Mouse (Mus musculus): ENCODE data around the gene Eprs. TPM values are rescaled to one million over a fixed set of nuclear protein-coding genes. Genes with fewer than 3 reads are reported as not detected.

The Eprs gene
- polyA plus RNA-seq, 1 experiment = 10.7 TPM

DNA sequence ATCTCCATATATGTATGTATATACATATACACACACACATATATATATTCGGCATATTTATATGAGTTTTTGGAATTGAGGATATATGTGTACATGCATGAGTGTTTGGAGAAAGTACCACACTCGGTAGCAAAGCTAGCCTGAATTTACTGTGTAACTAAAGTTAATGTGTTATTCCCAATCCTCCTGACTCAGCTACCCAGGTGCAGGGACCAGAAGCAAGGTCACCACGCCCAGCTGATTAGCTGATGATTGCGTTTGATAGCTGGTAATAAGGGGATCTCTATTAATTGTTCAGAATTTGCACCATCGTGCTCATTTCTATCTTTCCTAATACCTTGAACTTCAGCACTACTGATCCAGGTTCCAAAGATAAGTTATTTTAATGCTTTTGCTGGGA is 29.2 kb upstream of the Eprs start:
- DNase-seq = no peak
- WGBS = 83% methylated on average over 5 of the region's 5 CpGs
- TF ChIP-seq CTCF (IDR thresholded peaks at IDR 0.05; ENCODE audit: insufficient read depth, low read length) (no peak), POLR2A (IDR thresholded peaks at IDR 0.05; ENCODE audit: borderline replicate concordance, extremely low read depth, low read depth, low read length) (no peak)

GRCm38 (mm10) chr1:185334136-185334535 is 28.7 kb upstream of the Eprs start:
- 90% methylated on average over 4 of the region's 4 CpGs for WGBS
- no peak for TF ChIP-seq CTCF (IDR thresholded peaks at IDR 0.05; ENCODE audit: insufficient read depth, low read length)
- TF ChIP-seq POLR2A (IDR thresholded peaks at IDR 0.05; ENCODE audit: borderline replicate concordance, extremely low read depth, low read depth, low read length) = no peak
- Histone ChIP-seq H3K4me1 (ENCODE audit: control insufficient read depth, insufficient read depth, low read length) (peaks cover 7% of the 10 kb centered on the region), H3K4me3 (replicated peaks; ENCODE audit: extremely low read depth, low read depth, low read length) (no peak overlapping the region)
- DNase-seq = no peak

More for the DNA sequence above, 29.2 kb upstream of the Eprs start:
- Histone ChIP-seq H3K4me1 (ENCODE audit: control insufficient read depth, insufficient read depth, low read length) (peaks cover 7% of the 10 kb centered on the region), H3K4me3 (replicated peaks; ENCODE audit: extremely low read depth, low read depth, low read length) (no peak overlapping the region)

- no peak for DNase-seq
- WGBS = 75% methylated on average over 6 of the region's 6 CpGs
- Histone ChIP-seq H3K4me1 (ENCODE audit: control insufficient read depth, insufficient read depth, low read length) (0 out of 2 replicates have a peak, but pooled peaks cover 3% of the 10 kb centered on the region), H3K4me3 (replicated peaks; ENCODE audit: extremely low read depth, low read depth, low read length) (no peak overlapping the region)
- TF ChIP-seq CTCF (IDR thresholded peaks at IDR 0.05; ENCODE audit: insufficient read depth, low read length) = no peak
- TF ChIP-seq POLR2A (IDR thresholded peaks at IDR 0.05; ENCODE audit: borderline replicate concordance, extremely low read depth, low read depth, low read length) = no peak
Measured at GRCm38 (mm10) chr1:185335231-185335765, 27.5 kb upstream of the Eprs start.

DNA sequence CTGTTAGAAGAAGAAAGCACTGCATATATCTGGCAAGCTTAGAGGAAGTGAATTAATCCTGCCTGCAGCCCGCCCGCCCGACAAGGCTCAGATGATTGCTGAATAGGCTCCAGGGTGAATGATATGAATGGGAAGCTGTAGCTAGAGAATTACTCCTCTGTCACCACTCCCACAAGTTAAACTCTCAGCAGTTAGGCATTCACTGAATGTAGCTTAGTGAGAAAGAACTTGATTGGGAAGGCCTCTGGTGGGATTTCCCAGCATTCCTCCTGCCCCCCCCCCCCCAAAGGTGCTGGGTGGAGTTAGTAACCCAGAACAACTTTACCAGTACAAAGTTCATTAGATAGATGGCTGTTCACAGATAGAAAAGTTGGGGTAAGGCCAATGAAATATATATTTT is 26.3 kb upstream of the Eprs start:
- 0 out of 2 replicates have a peak, but pooled peaks cover 3% of the 10 kb centered on the region for H3K4me1 ChIP-seq (ENCODE audit: control insufficient read depth, insufficient read depth, low read length)
- TF ChIP-seq CTCF (IDR thresholded peaks at IDR 0.05; ENCODE audit: insufficient read depth, low read length) (no peak), POLR2A (IDR thresholded peaks at IDR 0.05; ENCODE audit: borderline replicate concordance, extremely low read depth, low read depth, low read length) (no peak)
- no peak overlapping the region for H3K4me3 ChIP-seq (replicated peaks; ENCODE audit: extremely low read depth, low read depth, low read length)
- no peak for DNase-seq
- WGBS = 44% methylated on average over 3 of the region's 3 CpGs

- Histone ChIP-seq H3K4me1 (ENCODE audit: control insufficient read depth, insufficient read depth, low read length) (no peaks in the 10 kb centered on the region), H3K4me3 (replicated peaks; ENCODE audit: extremely low read depth, low read depth, low read length) (no peak overlapping the region)
- 96% methylated on average over 4 of the region's 4 CpGs for WGBS
- no peak for TF ChIP-seq CTCF (IDR thresholded peaks at IDR 0.05; ENCODE audit: insufficient read depth, low read length)
- no peak for TF ChIP-seq POLR2A (IDR thresholded peaks at IDR 0.05; ENCODE audit: borderline replicate concordance, extremely low read depth, low read depth, low read length)
- no peak for DNase-seq
Measured at GRCm38 (mm10) chr1:185342441-185342840, 20.4 kb upstream of the Eprs start.

- TF ChIP-seq POLR2A (IDR thresholded peaks at IDR 0.05; ENCODE audit: borderline replicate concordance, extremely low read depth, low read depth, low read length) = no peak
- TF ChIP-seq CTCF (IDR thresholded peaks at IDR 0.05; ENCODE audit: insufficient read depth, low read length) = peak; percentile 26; the same call in 1 of the 2 replicates
- DNase-seq = no peak
- no peak overlapping the region for H3K4me3 ChIP-seq (replicated peaks; ENCODE audit: extremely low read depth, low read depth, low read length)
- WGBS = 86% methylated on average over 8 of the region's 8 CpGs
- H3K4me1 ChIP-seq (ENCODE audit: control insufficient read depth, insufficient read depth, low read length) = no peaks in the 10 kb centered on the region
Measured at GRCm38 (mm10) chr1:185343422-185343821, 19.4 kb upstream of the Eprs start.

DNA sequence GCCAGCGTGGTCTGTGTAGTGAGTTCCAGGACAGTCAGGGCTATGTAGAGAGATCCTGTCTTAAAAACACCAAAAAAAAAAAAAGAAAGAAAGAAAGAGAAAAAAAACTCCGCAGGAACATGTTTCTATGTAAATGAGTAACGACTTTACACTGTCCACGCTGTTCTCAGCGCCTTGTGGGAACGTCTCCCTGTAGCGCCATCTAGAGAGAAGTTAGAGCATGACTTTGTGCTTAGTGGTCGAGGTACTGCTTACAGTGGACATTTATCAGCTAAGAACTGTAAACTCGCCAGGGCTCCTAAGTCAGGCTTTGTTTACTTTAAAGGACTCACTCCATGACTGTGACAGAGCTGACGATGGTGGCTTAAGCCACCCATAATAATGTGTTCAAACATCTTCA is 16.7 kb upstream of the Eprs start:
- no peak for DNase-seq
- 64% methylated on average over 10 of the region's 10 CpGs for WGBS
- TF ChIP-seq POLR2A (IDR thresholded peaks at IDR 0.05; ENCODE audit: borderline replicate concordance, extremely low read depth, low read depth, low read length) (no peak), CTCF (IDR thresholded peaks at IDR 0.05; ENCODE audit: insufficient read depth, low read length) (peak; percentile 30; the same call in 1 of the 2 replicates)
- H3K4me1 ChIP-seq (ENCODE audit: control insufficient read depth, insufficient read depth, low read length) = no peaks in the 10 kb centered on the region
- H3K4me3 ChIP-seq (replicated peaks; ENCODE audit: extremely low read depth, low read depth, low read length) = no peak overlapping the region

DNA sequence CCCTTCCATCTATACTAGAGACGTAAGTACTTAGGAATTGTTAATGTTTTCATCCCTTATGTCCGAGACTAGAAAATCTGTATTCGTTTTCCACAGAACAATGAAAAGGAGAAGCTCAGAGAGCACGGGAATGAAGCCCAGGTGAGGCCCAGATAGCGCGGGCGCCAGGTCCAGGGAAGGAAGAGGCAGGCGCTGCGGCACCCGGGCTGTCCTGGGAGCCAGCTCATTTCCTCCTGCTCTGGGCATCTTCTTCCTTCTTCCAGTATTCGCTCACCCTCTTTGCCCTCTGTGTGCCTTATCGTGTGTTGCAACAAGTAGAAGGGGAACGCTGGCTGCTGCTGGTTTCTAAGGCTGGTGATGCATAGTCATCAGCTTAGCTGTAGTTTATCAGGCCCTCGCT is 13.1 kb upstream of the Eprs start:
- 92% methylated on average over 14 of the region's 14 CpGs for WGBS
- no peak for TF ChIP-seq CTCF (IDR thresholded peaks at IDR 0.05; ENCODE audit: insufficient read depth, low read length)
- no peak for TF ChIP-seq POLR2A (IDR thresholded peaks at IDR 0.05; ENCODE audit: borderline replicate concordance, extremely low read depth, low read depth, low read length)
- Histone ChIP-seq H3K4me1 (ENCODE audit: control insufficient read depth, insufficient read depth, low read length) (no peaks in the 10 kb centered on the region), H3K4me3 (replicated peaks; ENCODE audit: extremely low read depth, low read depth, low read length) (no peak overlapping the region)
- no peak for DNase-seq

- no peak for DNase-seq
- TF ChIP-seq CTCF (IDR thresholded peaks at IDR 0.05; ENCODE audit: insufficient read depth, low read length) (no peak), POLR2A (IDR thresholded peaks at IDR 0.05; ENCODE audit: borderline replicate concordance, extremely low read depth, low read depth, low read length) (no peak)
- Histone ChIP-seq H3K4me3 (replicated peaks; ENCODE audit: extremely low read depth, low read depth, low read length) (no peak overlapping the region), H3K4me1 (ENCODE audit: control insufficient read depth, insufficient read depth, low read length) (no peaks in the 10 kb centered on the region)
- WGBS = 89% methylated on average over 4 of the region's 4 CpGs
Measured at GRCm38 (mm10) chr1:185350611-185351010, 12.2 kb upstream of the Eprs start.

DNA sequence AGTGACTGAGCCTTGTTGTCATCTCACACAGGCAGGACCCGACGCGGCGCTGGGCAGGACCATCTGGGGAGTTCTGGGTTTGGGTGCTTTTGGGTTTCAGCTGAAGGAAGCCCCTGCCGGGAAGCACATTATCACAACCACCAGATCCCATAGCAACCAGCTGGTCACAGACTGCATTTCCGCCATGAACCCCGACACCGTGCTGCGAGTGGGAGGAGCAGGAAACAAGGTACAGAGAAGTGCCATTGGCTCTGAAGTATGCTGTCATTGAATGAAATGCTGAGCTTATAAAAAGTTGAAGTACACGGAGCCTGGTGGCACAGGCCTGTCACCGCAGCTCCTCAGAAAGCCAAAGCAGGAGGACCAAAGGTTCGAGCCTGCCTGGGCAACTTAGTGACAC is 10.7 kb upstream of the Eprs start:
- 88% methylated on average over 12 of the region's 12 CpGs for WGBS
- DNase-seq = no peak
- TF ChIP-seq CTCF (IDR thresholded peaks at IDR 0.05; ENCODE audit: insufficient read depth, low read length) (no peak), POLR2A (IDR thresholded peaks at IDR 0.05; ENCODE audit: borderline replicate concordance, extremely low read depth, low read depth, low read length) (no peak)
- H3K4me1 ChIP-seq (ENCODE audit: control insufficient read depth, insufficient read depth, low read length) = no peaks in the 10 kb centered on the region
- H3K4me3 ChIP-seq (replicated peaks; ENCODE audit: extremely low read depth, low read depth, low read length) = no peak overlapping the region

Measured in lung, adult 2 months (tissue).